Mouse (Mus musculus): ENCODE results near the gene Olfr522. TPM values are rescaled to one million over a fixed set of nuclear protein-coding genes. Genes with fewer than 3 reads are reported as not detected.

The Olfr522 gene
- polyA plus RNA-seq (2012; rRNA removed) = not detected in 2 replicates

- DNase-seq (ENCODE audit: extremely low spot score in 1 of 2, low spot score in 1 of 2) = no peak
Observed at GRCm38 (mm10) chr7:140164664-140165063, at the start of gene Olfr522. Olfr522 (minus strand) TSS chr7:140164764.

GRCm38 (mm10) chr7:140213841-140214240 is 49.3 kb upstream of the Olfr522 start:
- no peak for DNase-seq (ENCODE audit: extremely low spot score in 1 of 2, low spot score in 1 of 2)

GRCm38 (mm10) chr7:140208677-140209076 is 44.1 kb upstream of the Olfr522 start:
- DNase-seq (ENCODE audit: extremely low spot score in 1 of 2, low spot score in 1 of 2) = no peak

- DNase-seq (ENCODE audit: extremely low spot score in 1 of 2, low spot score in 1 of 2) = no peak
Observed at GRCm38 (mm10) chr7:140208153-140208552, 43.6 kb upstream of the Olfr522 start.

DNA sequence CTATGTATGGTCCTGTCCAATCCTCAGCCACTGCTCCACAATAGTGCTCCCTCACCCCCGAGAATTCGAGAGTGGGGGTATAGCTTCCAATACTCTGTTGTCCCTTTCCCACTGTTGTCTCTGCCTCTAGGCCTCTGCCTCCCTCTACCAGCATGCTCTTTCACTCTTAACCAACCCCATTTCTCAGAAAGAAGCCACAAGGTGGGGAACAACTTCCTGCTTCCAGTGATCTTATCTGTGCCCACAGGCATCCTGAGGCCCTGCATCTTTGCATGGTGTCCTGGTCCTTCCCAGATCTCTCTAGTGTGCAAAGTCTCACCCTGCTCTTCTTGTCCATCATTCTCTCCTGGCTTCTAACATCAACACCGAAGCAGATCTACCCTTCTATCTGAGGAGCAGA is 42.3 kb upstream of the Olfr522 start:
- DNase-seq (ENCODE audit: extremely low spot score in 1 of 2, low spot score in 1 of 2) = no peak

GRCm38 (mm10) chr7:140205864-140206263 is 41.3 kb upstream of the Olfr522 start, which contains the start of gene Olfr524:
Olfr524 (minus strand) TSS chr7:140205964.
- no peak for DNase-seq (ENCODE audit: extremely low spot score in 1 of 2, low spot score in 1 of 2)

DNA sequence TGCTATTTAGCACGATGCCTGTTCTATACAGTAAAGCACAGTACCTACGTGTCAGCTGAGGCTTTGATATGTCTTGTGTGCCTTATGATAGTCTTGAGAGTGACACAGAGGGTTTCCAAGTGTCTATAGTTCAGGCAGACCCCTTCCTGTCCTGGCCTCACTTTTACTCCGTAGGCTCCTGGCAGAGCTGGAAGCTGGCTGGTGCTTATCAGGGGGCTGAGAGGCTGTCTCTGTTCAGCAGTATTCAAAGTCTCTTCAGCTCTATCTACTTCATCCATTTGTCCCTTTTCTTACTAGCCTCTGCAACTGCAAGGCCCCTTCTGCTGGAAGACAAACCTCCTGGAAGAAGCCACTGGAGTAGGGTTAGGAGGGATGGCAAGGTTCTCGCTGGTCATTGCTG is 36.5 kb upstream of the Olfr522 start:
- DNase-seq (ENCODE audit: extremely low spot score in 1 of 2, low spot score in 1 of 2) = no peak

- no peak for DNase-seq (ENCODE audit: extremely low spot score in 1 of 2, low spot score in 1 of 2)
Observed at GRCm38 (mm10) chr7:140196002-140196401, 31.4 kb upstream of the Olfr522 start.

DNA sequence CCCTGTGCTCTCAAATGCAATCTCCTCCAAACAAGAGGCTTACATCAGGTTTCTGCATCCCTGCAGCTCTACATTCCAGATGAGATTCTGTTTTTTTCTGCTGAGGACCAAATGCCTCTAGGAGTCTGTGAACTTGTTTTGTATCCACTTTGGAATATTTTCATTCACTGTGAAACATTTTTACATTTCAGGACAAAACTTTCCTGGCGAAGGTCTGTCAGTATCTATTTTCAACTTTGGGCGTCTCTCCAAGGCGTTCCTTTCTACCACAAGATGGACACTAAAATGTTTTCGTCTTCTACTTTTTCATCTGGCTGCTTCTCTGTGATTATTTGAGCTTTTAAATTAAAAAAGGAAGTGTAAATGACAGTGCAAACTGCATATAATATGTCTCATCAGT is 29.5 kb upstream of the Olfr522 start:
- peak in 1 of 2 experiments; percentile 44 for DNase-seq (ENCODE audit: extremely low spot score in 1 of 2, low spot score in 1 of 2)

- no peak for DNase-seq (ENCODE audit: extremely low spot score in 1 of 2, low spot score in 1 of 2)
Observed at GRCm38 (mm10) chr7:140192851-140193250, 28.3 kb upstream of the Olfr522 start.

- DNase-seq (ENCODE audit: extremely low spot score in 1 of 2, low spot score in 1 of 2) = no peak
Observed at GRCm38 (mm10) chr7:140192445-140192844, 27.9 kb upstream of the Olfr522 start.

DNA sequence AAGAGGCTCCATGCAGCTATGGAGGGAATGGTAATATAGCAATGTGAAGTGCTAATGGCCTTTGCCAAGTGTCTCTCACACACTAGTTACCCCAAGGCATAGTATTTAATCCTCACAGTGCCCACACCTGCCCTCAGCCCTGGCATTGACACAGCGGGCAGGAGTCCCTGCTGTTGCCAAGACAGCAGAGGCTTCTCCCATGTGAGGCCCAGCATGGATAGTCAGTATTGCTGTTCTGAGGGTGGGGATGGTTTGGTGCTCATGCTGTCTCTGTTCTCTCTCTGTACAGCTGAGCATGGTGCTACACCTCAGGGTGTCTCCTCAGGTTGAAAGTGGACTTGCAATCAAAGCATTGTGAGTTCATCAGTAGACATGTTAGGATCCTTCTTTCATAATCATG is 25.9 kb upstream of the Olfr522 start:
- no peak for DNase-seq (ENCODE audit: extremely low spot score in 1 of 2, low spot score in 1 of 2)

DNA sequence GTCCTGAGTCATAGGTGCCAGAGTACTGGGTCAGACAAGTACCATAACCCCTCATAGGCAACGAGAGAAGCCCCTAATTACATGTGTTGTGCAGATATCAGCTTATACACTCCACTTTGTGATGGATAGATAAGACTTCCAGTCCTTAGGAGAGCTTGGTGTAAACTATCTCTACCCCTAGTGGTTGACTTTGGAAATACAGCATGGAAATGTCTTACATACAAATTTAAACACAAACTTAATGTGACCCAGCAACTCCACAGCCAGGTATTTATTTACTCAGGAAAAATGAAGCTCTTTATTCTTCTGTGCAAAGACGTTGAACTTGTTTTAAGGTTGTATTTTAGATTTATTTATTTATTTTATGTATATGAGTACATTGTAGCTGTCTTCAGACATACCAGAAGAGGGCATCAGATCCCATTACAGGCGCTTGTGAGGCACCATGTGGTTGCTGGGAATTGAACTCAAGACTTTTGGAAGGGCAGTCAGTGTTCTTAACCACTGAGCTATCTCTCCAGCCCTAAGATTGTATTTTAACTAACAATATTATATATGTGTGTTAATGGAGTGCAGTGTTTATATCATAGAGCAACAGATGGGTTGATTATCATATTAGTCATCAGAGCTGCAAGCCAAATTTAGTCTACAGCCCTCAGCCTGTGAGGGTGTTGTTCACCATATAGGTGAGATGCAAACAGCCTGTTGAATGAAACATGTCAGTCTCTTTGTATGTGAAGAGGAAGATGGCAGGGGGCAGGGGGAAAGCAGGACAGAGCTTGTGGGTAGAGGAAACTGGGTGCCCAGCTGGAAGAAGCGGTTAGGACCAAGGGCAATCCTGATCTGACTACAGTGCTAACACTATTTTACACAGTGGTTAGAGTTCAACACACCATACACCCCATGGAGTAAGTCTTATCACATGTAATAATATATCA is 24.1 kb upstream of the Olfr522 start:
- DNase-seq (ENCODE audit: extremely low spot score in 1 of 2, low spot score in 1 of 2) = peak in 1 of 2 experiments; percentile 34

DNA sequence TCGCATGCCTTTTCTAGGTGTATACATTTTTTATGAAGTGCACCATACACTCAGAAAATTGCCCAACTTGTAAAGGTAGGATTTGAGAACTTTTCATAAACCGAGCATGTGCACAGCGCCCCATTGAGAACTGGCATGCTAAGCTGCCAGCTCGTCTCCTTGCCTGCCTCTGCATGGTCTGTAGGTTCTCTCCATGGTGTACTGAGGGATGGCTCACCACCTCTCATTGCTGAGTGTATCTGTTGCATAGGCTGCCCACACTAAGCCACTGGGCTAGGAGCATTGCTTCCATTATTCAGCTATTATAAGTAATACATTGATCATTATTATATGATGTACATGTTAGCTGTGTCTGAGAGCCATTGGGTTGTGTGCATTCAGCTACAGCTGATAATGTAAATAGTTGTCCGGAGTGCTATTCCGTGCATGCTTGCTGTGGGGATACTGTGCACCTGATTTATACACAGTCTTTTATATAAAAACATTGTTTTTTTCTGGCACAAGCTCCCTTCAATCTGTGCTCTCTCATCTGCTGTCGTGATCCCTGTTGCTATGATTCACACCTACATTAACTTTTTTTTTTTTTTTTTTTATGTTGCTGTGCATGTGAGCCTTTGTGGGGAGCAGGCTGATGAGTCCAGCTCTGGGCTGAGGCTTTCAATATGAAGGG is 23.3 kb upstream of the Olfr522 start:
- peak in 1 of 2 experiments; percentile 22 for DNase-seq (ENCODE audit: extremely low spot score in 1 of 2, low spot score in 1 of 2)

GRCm38 (mm10) chr7:140186646-140187620 is 22.4 kb upstream of the Olfr522 start:
- peak in 1 of 2 experiments; percentile 54 for DNase-seq (ENCODE audit: extremely low spot score in 1 of 2, low spot score in 1 of 2)

DNA sequence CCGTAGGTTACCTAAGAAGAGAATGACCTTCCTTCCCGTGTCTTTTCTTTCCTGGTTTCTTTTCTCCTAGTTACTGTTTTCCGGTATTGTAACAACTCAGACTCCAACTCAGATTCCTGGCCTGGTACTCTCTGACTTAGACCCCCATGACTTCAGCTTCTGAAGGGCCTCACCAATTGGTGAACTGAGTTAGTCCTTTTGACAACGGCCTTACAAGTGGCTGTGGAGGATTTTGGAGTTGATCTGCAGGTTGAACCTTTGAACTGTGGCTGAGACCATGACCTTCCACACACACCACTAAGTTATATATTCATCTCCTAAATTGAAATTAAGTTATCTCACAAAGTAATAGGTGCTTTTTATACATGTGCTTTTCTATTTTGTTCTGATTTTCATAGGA is 19.6 kb upstream of the Olfr522 start:
- no peak for DNase-seq (ENCODE audit: extremely low spot score in 1 of 2, low spot score in 1 of 2)

DNA sequence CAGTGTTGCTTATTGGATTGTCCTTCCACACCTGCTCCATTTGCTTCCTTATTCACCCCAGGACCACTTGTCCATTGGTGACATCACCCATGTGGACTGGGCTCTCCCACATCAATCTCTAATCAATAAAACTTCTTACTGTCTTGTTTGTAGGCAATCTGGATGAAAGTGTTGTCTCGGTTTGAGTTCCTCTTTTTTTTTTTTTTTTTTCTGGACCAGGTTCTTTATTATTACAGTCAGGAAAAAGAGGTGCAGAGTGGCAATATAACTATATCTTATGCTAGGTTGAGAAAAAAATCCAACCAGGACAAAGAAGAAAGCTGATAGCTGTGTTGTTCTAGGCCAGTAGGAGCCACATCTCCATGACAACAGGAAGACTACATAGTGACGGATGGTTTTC is 16.1 kb upstream of the Olfr522 start:
- no peak for DNase-seq (ENCODE audit: extremely low spot score in 1 of 2, low spot score in 1 of 2)

GRCm38 (mm10) chr7:140179176-140179575 is 14.6 kb upstream of the Olfr522 start:
- DNase-seq (ENCODE audit: extremely low spot score in 1 of 2, low spot score in 1 of 2) = no peak

DNA sequence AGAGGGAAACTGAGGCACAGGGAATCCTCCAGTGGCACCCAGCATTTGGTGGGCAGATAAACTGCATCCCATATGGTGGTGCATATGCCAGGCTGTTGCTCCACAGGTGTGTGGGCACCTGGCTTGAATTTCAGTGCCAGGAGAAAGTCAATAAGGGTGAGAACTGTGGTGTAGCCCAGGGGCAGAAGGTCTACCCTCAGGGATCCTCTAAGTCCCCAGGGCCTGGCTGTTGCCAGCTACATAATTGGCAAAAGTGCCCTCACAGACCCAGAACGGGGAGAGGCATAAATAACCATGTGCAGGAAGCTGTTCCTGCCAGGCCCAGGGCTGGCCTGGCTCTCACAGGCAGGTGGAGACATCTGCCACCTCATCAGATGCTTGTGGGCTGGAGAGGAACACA is 8.4 kb upstream of the Olfr522 start, which contains the start of gene Olfr523:
Gene Olfr523, plus strand, starts transcription at position 282 of the 400 bp plus-strand sequence.
- DNase-seq (ENCODE audit: extremely low spot score in 1 of 2, low spot score in 1 of 2) = no peak

DNA sequence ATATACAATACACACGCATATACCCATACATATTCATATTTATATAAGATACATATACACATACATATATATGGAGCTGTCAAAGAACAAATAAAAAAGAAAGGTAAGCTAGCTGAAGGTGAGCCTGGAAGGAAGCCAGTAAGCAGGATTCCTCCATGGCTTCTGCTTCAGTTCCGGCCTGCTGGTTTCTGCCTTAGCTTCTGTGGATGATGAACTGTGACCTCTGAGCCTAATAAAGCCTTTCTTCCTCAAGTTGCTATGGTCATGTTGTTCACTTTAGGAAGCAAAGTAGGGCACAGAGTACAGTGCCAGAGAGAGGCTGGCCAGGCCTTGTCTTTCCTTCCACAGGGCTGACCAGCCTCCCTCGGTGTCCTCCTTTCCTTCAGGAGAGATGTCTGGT is 6.3 kb upstream of the Olfr522 start:
- DNase-seq (ENCODE audit: extremely low spot score in 1 of 2, low spot score in 1 of 2) = no peak
